Mouse (Mus musculus): ENCODE data around the gene P2ry14. TPM values are rescaled to one million over a fixed set of nuclear protein-coding genes. Genes with fewer than 3 reads are reported as not detected.
"Not testable (repeated sequence)": the region's sequence is repeated elsewhere in the genome, so short reads cannot be mapped to it uniquely, and the experiment has no call there.

Gene P2ry14
- total RNA-seq, 1 experiment: 0.18 TPM

GRCm38 (mm10) chr3:59113973-59114517 lies 39.4 kb downstream of the P2ry14 start:
- Histone ChIP-seq H3K9ac (ENCODE audit: insufficient read depth, low read depth, low read length, poor library complexity, severe bottlenecking) (no peak overlapping the region), H3K9me3 (ENCODE audit: control insufficient read depth, insufficient read depth, low read depth, low read length) (no peaks in the 10 kb centered on the region), H3K4me1 (ENCODE audit: control insufficient read depth in 2 of 2, insufficient read depth in 2 of 2, low read length in 2 of 2, poor library complexity in 1 of 2) (no peaks in the 10 kb centered on the region), H3K27ac (ENCODE audit: insufficient read depth, low read depth, low read length, poor library complexity, severe bottlenecking) (no peak overlapping the region), H3K36me3 (ENCODE audit: control insufficient read depth, insufficient read depth, low read length, poor library complexity, severe bottlenecking) (no peaks in the 10 kb centered on the region), H3K4me3 (ENCODE audit: insufficient read depth in 1 of 2, low read depth in 1 of 2, low read length in 2 of 2, poor library complexity in 1 of 2, severe bottlenecking in 1 of 2) (no peak overlapping the region)
- no peak for TF ChIP-seq ZNF384 (IDR thresholded peaks at IDR 0.05; ENCODE audit: low read depth, low read length)
- TF ChIP-seq HCFC1 (IDR thresholded peaks at IDR 0.05; ENCODE audit: borderline replicate concordance, insufficient read depth, low read length): no peak
- TF ChIP-seq MAFK (IDR thresholded peaks at IDR 0.05; ENCODE audit: insufficient read depth, low read depth, low read length): no peak
- TF ChIP-seq ZC3H11A (IDR thresholded peaks at IDR 0.05; ENCODE audit: borderline replicate concordance, low read depth, low read length): no peak
- TF ChIP-seq CHD2 (IDR thresholded peaks at IDR 0.05; ENCODE audit: low read depth, low read length): no peak
- in situ Hi-C loops (cut with MboI; ENCODE audit: low sequenced_read_pairs in 2 of 2, unreplicated experiment in 2 of 2): no loop called here
- no peak for DNase-seq (ENCODE audit: low read depth, low spot score)

GRCm38 (mm10) chr3:59113291-59113690 lies 40.1 kb downstream of the P2ry14 start:
- DNase-seq (ENCODE audit: low read depth, low spot score); H3K9ac ChIP-seq (ENCODE audit: insufficient read depth, low read depth, low read length, poor library complexity, severe bottlenecking); H3K9me3 ChIP-seq (ENCODE audit: control insufficient read depth, insufficient read depth, low read depth, low read length); H3K4me3 ChIP-seq (ENCODE audit: insufficient read depth in 1 of 2, low read depth in 1 of 2, low read length in 2 of 2, poor library complexity in 1 of 2, severe bottlenecking in 1 of 2); H3K36me3 ChIP-seq (ENCODE audit: control insufficient read depth, insufficient read depth, low read length, poor library complexity, severe bottlenecking); H3K4me1 ChIP-seq (ENCODE audit: control insufficient read depth in 2 of 2, insufficient read depth in 2 of 2, low read length in 2 of 2, poor library complexity in 1 of 2); in situ Hi-C loops (cut with MboI; ENCODE audit: low sequenced_read_pairs in 2 of 2, unreplicated experiment in 2 of 2); H3K27ac ChIP-seq (ENCODE audit: insufficient read depth, low read depth, low read length, poor library complexity, severe bottlenecking): not testable (repeated sequence)

DNA sequence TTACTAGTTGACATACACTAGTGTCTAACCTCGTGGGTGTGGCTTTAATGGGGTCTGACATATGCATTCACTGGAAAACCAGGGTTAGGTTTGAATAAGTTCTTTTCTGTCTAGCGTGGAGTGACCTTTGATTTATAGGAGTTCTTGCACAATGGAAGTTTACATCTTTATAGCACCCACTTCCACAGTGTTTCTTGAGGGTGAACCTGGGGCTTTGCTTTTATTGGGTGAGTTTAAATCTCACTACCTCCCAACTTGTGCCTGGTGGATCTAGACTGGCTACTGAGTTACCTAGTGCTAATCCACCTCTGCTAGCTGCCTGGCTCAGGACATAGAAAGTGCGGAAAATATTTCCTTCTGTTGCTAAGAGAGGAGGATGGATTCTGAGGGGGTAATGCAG lies 41.5 kb downstream of the P2ry14 start:
- Histone ChIP-seq H3K9ac (ENCODE audit: insufficient read depth, low read depth, low read length, poor library complexity, severe bottlenecking) (no peak overlapping the region), H3K9me3 (ENCODE audit: control insufficient read depth, insufficient read depth, low read depth, low read length) (no peaks in the 10 kb centered on the region), H3K4me1 (ENCODE audit: control insufficient read depth in 2 of 2, insufficient read depth in 2 of 2, low read length in 2 of 2, poor library complexity in 1 of 2) (no peaks in the 10 kb centered on the region), H3K27ac (ENCODE audit: insufficient read depth, low read depth, low read length, poor library complexity, severe bottlenecking) (no peak overlapping the region), H3K4me3 (ENCODE audit: insufficient read depth in 1 of 2, low read depth in 1 of 2, low read length in 2 of 2, poor library complexity in 1 of 2, severe bottlenecking in 1 of 2) (no peak overlapping the region), H3K36me3 (ENCODE audit: control insufficient read depth, insufficient read depth, low read length, poor library complexity, severe bottlenecking) (no peaks in the 10 kb centered on the region)
- TF ChIP-seq MAFK (IDR thresholded peaks at IDR 0.05; ENCODE audit: insufficient read depth, low read depth, low read length) (no peak), CHD2 (IDR thresholded peaks at IDR 0.05; ENCODE audit: low read depth, low read length) (no peak), ZC3H11A (IDR thresholded peaks at IDR 0.05; ENCODE audit: borderline replicate concordance, low read depth, low read length) (no peak), ZNF384 (IDR thresholded peaks at IDR 0.05; ENCODE audit: low read depth, low read length) (no peak)
- DNase-seq (ENCODE audit: low read depth, low spot score): no peak
- in situ Hi-C loops (cut with MboI; ENCODE audit: low sequenced_read_pairs in 2 of 2, unreplicated experiment in 2 of 2): no loop called here

- in situ Hi-C loops (cut with MboI; ENCODE audit: low sequenced_read_pairs in 2 of 2, unreplicated experiment in 2 of 2); H3K9me3 ChIP-seq (ENCODE audit: control insufficient read depth, insufficient read depth, low read depth, low read length); H3K4me3 ChIP-seq (ENCODE audit: insufficient read depth in 1 of 2, low read depth in 1 of 2, low read length in 2 of 2, poor library complexity in 1 of 2, severe bottlenecking in 1 of 2); H3K4me1 ChIP-seq (ENCODE audit: control insufficient read depth in 2 of 2, insufficient read depth in 2 of 2, low read length in 2 of 2, poor library complexity in 1 of 2); H3K9ac ChIP-seq (ENCODE audit: insufficient read depth, low read depth, low read length, poor library complexity, severe bottlenecking); DNase-seq (ENCODE audit: low read depth, low spot score); H3K36me3 ChIP-seq (ENCODE audit: control insufficient read depth, insufficient read depth, low read length, poor library complexity, severe bottlenecking); H3K27ac ChIP-seq (ENCODE audit: insufficient read depth, low read depth, low read length, poor library complexity, severe bottlenecking): not testable (repeated sequence)
Measured at GRCm38 (mm10) chr3:59109834-59110233, 43.6 kb downstream of the P2ry14 start.

- Histone ChIP-seq H3K9me3 (ENCODE audit: control insufficient read depth, insufficient read depth, low read depth, low read length) (no peaks in the 10 kb centered on the region), H3K4me1 (ENCODE audit: control insufficient read depth in 2 of 2, insufficient read depth in 2 of 2, low read length in 2 of 2, poor library complexity in 1 of 2) (no peaks in the 10 kb centered on the region), H3K4me3 (ENCODE audit: insufficient read depth in 1 of 2, low read depth in 1 of 2, low read length in 2 of 2, poor library complexity in 1 of 2, severe bottlenecking in 1 of 2) (no peak overlapping the region), H3K9ac (ENCODE audit: insufficient read depth, low read depth, low read length, poor library complexity, severe bottlenecking) (no peak overlapping the region), H3K27ac (ENCODE audit: insufficient read depth, low read depth, low read length, poor library complexity, severe bottlenecking) (no peak overlapping the region), H3K36me3 (ENCODE audit: control insufficient read depth, insufficient read depth, low read length, poor library complexity, severe bottlenecking) (no peaks in the 10 kb centered on the region)
- in situ Hi-C loops (cut with MboI; ENCODE audit: low sequenced_read_pairs in 2 of 2, unreplicated experiment in 2 of 2): no loop called here
- no peak for DNase-seq (ENCODE audit: low read depth, low spot score)
- TF ChIP-seq ZNF384 (IDR thresholded peaks at IDR 0.05; ENCODE audit: low read depth, low read length) (no peak), HCFC1 (IDR thresholded peaks at IDR 0.05; ENCODE audit: borderline replicate concordance, insufficient read depth, low read length) (no peak), MAFK (IDR thresholded peaks at IDR 0.05; ENCODE audit: insufficient read depth, low read depth, low read length) (no peak), CHD2 (IDR thresholded peaks at IDR 0.05; ENCODE audit: low read depth, low read length) (no peak), ZC3H11A (IDR thresholded peaks at IDR 0.05; ENCODE audit: borderline replicate concordance, low read depth, low read length) (no peak)
Measured at GRCm38 (mm10) chr3:59107439-59107838, 46.0 kb downstream of the P2ry14 start.
